Mouse (Mus musculus) kidney, adult 11 months (tissue): Measurements from ENCODE around the gene Phc3.

Experiments used
- DNase-seq: peaks from one replicate; pipeline ENCODE4 v3.0.0; 2022

The Phc3 gene

DNA sequence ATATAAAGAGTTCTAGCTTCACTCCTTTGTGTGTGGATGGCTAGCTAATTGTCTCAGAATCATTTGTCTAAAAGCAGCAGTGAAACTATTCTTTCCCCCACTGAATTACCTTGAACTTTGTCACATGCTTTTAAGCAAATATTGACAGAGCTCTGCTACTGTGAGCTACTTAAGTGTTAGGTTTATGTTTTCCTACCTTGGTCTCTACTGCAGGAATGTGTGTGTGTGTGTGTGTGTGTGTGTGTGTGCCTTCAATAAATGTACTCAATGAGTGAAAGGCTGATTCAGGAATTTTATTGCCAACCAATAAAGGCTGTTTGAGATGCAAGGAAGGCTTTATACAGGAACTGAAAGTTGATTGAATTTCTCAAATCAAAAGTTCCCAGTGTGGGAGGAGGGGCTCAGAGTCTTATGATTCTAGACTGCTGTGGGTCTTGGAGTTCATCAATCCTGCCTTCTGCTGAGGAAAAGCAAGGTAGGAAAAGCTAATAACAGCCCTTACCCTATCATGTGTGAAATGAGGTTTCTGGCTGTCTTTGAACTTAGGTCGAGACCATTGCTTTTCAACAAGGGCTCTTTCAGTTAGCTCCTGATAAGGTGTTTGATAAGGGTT, 7.9 kb upstream of the Phc3 start:
- no peak for DNase-seq

- DNase-seq = peak; percentile 58
Measured at GRCm38 (mm10) chr3:30975102-30975754, 6.0 kb upstream of the Phc3 start.

DNA sequence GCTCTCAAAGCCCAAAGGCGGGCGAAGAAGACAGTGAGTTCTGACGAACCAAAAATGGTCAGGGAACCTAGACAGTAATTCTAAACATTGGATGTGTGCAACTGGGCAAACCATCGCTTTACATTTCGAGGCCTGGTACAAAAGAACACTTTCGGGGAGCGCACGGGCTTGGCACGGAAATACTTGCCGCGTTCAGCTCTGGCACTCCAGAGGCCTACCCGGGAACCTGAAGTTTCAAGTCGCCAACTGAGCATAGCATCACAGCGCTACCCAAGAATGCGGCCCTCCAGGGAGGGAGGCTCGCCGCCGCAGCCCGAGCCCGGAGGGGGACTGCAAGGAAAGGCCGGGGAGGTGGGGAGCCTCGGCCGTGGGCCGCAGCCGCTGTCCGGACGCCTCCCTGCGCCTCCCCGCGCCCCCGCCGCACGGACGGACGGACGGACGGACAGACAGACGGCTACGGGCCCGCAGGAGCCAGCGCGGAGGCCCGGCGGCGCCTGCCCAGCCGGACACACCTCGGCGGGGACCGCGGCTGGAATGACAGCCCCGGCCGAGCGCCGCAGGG, 603 bp downstream of the Phc3 start:
- peak; percentile 46 for DNase-seq

- no peak for DNase-seq
Measured at GRCm38 (mm10) chr3:30965644-30966043, 3.6 kb downstream of the Phc3 start.

- no peak for DNase-seq
Measured at GRCm38 (mm10) chr3:30964216-30964615, 5.0 kb downstream of the Phc3 start.

DNA sequence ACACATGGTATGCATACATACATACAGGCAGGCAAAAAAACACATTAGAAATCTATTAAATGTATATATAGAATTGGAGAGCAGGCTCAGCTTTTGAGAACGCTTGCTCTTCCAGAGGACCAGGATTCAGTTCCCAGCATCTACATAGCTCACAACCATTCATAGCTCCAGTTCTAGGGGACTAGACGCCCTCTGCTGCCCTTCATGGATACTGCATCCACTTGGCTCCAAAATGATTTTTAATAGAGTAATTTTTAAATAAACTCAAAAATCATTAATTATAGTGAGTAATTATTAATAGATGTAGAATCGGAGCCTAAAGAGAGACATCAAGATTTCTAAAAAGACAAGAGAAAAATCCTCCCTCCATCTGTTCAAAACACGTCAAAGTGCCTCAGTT, 6.1 kb downstream of the Phc3 start:
- DNase-seq = no peak

DNA sequence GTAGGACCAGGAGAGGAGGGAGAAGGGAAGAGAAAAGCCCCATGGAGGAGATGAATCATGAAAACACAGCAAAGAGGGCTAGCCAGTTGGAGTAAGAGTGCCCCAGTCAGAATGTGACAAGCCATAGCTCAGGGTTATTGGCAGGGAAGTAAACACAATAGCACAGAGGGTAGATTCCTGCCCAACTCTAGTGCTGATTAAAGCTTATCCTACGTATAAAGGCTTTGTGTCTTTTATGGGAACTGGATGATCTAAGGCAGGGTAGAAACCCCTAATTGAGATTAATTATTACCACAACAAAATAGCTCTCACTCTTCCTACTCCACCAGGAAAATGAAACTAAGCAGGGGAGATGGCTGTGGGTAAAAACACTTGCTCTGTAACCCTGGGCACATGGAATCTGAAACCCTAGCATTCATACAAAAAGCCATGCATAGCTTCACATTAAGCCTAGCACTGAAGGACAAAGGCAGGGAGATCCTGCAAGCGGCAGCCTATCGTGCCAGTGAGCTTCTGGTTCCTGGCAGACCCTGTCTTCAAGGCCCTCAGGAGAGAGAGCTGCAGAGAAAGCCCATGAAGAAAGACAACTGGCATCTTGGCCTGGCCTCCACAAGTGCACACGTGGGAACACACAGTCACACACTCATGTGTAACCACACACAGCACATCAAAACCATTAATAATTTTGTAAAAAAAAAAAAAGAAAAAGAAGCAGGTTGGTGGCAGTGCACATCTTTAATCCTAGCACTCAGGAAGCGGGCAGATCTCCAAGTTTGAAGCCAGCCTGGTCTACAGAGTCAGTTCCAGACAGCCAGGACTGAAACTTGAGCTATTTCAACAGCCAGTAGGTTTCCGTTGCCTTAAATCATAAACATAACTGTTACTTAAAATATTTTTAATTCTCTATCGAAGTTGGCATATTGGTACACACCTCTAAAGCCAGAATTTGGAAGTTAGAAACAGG, 9.1 kb downstream of the Phc3 start:
- no peak for DNase-seq

GRCm38 (mm10) chr3:30958709-30959108, 10.5 kb downstream of the Phc3 start:
- DNase-seq = no peak

GRCm38 (mm10) chr3:30956327-30956726, 12.9 kb downstream of the Phc3 start:
- no peak for DNase-seq

DNA sequence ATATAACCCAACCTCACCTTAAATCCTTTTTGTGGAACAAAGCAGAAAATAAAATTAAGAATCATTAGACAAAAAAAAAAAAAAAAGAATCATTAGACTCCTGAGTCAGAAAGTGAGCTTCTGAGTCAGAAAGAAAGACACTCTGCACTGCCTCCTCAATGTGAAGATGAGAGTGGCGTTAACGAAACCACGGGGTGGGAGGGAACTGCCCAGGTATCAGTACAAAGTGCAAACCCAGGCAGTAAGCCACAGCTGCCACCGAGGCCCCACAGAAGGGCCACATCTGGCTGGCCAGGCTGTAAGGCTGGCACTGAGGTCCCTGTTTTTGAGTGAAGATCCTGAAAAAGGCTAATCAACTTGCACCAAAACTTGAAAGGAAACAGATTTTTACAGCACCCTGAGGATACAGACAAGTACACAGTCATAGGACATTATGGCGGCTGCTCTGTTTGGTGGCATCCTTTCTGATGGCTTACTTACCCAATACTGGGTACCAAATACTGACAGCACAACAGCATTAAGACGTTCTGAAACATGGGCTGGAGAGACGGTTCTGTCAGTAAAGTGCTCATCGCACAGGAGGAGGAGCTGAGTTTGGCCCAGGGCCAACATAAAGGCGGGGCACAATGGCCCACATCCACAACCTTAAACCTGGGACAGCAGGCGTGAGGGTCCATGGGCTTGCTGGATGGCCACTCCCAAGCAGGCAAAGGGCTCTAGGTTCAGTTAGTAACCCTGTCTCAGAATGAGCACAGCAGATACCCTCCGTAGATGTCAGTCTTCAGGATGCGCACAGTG, 16.7 kb downstream of the Phc3 start:
- no peak for DNase-seq

DNA sequence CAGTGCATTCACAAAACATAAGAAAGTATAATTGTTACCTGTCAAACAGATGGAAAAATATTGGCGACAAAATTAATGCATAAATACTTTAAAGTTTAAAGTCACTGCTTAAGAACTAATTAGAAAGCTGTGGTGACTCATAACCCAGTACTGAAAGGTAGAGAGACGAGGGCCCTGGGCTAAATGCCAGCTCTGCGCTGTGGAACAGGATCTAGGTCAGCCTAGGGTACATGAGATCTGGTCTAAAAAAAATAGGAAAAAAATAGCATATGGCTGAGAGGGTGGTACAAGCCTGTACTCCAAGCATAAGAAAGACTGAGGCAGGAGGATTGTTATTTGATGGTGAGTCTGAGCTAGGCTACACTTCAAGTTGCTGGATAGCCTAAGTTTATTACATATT, 17.6 kb downstream of the Phc3 start:
- DNase-seq = peak; percentile 43

DNA sequence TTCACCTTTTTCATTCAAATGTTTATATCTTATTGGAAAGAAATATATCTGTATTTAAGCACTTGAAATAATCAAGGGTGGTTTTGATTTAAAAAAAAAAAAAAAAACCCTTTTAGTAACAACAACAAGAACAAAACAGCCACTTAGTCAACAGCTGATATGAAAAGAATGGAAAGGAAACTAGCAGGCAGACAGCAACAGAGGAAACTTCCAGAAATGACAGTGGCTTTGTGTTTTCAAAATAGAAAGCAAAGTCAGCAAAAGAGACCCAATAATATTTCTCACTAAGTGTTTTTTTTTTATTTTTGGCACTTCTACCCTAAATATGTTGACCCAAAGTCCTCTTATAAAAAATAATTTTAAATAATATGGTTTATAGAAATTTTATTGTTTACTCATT, 34.8 kb downstream of the Phc3 start:
- DNase-seq = no peak

DNA sequence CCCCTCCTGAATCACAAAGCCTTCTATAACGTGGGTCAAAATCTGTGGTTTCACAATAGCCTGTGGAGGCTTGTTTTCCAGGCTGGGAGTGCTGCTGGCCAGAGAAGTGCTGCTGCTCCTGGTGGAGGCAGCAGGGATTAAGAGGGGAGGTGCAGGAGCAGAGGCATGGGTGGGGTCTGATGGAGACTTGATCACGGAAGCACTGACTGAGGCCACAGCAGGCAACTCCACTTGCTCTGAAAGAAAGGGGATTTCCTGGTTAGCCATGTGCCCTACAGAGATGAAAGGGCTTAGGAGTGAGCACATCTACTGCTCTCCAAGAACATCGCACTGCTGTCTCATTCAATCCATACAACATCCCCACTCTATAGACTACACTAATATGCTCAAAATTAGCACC, 39.4 kb downstream of the Phc3 start:
- no peak for DNase-seq

DNA sequence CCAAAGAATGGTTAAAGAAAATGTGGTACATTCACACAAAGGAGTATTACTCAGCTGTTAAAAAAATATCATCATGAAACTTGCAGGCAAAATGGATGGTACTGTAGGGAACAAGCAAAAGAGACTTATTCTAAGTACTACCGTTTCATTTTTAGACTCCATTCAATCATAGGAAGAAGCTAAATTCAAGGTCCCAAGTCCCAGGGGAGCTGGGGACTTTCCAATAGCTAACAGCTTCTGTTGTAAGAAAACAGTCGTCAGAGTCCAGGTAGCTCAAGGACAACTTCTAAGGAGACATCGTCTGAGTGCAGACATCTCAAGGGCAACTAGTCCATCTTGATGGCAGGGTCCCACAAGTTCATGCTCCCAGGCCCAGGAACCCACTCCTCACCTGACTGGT, 41.6 kb downstream of the Phc3 start:
- no peak for DNase-seq

DNA sequence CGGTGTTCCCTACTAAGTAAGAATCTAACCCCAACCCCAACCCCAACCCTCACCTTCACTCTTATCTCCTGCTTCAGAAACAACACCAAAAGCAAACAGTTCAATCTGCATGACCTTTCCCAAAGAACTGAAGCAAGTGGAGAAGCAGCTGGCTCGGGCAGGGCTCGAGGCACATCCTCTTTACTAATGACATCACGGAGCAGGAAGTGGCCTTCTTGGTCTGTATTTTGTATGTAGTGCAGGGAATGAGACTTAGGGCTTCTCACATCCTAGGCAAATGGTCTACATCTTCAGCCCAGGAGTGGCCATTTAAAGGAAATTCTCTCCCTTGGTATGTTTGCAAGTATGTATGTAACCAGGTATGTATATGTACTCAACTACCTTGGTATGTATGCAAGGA, 52.1 kb downstream of the Phc3 start:
- no peak for DNase-seq

DNA sequence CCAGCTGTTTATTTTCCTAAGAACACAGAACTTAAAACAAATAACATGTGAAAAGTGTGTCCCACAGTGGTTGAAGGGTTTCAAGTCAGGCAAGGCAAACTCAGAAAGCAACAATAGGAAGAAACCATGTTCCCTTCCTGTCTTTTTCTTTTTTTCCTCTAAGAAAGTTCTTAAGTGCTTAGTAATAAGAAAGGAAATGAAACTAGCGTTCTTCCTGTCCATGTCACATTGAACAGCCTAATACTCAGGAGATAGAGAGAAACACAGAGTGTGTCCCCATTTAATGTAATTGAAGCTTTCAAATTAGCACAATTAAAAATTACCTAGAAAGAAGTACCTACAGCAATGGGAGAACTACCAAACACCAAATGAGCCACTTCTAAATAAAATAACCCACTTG, 64.6 kb downstream of the Phc3 start:
- no peak for DNase-seq

GRCm38 (mm10) chr3:30899407-30899806, 69.8 kb downstream of the Phc3 start:
- DNase-seq = peak; percentile 31

DNA sequence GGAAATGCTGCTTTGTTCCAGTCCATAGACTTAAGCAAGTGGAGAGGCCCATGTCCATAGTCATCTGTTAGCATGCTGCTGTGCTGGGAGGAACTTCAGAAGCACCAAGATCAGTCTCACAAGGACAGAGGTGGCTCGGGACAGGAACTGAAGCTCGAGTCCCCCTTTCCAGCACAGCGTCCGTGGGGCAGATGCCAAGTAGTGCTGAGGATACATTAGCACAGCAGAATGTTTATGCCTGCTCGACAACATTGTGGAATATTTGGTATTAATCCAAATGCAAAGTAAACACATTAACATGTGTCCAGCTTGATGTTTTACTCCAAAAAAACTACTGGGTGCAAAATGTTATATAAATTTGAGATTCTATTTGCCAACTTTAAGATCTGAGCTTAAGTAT, 72.5 kb downstream of the Phc3 start:
- DNase-seq = no peak

DNA sequence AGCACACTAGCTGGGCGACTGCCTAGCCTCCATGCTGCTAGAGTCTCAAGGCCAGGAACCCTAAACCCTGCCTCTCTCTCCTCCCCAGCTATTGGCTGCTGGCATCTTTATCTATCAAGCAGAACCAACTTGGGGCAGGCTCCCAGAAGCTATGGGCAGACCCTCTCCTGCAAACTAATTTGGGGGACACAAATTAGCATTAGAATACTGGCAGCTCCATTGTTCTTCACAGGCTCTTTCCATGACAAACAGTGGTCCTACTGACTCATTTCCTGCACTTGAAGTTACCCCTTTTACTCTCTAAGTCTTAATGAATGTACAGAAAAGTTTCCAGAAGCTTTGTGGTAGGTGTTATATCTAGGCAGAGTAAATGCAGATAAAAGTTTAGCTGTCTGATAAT, 80.2 kb downstream of the Phc3 start:
- no peak for DNase-seq

DNA sequence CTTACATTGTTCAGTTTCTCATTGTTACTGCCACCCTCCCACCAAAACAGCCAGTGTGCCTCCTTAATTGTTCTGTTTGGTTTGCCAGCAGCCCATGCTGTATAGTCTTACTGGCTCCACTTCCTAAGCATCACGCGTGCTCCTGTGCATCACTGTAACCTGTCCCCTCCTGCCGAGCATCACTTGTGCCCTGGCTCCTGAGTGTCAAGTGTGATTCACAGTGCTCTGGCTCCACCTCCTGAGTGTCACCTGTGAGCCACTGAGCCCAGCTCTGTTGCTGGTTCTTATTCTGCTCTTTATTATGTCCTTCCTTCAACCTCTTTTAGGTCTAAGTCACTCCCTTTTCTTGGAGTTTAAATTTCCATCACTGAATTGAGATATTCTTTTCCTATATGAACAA, 81.8 kb downstream of the Phc3 start:
- no peak for DNase-seq

- no peak for DNase-seq
Measured at GRCm38 (mm10) chr3:30876709-30877108, 92.5 kb downstream of the Phc3 start.

GRCm38 (mm10) chr3:30869995-30870394, 99.2 kb downstream of the Phc3 start:
- DNase-seq = no peak

DNA sequence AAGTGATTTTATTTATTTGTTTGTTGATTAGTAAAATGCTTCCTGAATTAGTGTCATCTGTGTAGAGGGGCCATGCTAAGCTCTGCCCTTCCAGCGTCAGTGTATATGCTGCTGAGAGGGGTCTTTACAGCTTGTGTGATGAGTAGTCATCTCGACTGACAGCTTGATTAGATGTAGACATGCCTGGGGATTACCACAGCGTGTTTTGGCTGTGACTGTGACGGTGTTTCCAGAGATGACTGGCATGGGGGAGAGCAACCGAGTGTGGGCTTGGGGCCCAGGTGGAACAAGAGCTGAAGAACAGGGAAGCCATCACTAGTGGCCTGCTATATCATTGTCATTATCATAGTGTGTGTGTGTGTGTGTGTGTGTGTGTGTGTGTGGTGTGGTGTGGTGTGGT, 100.6 kb downstream of the Phc3 start:
- no peak for DNase-seq
